Mouse (Mus musculus) small intestine, adult 2 months (tissue): Measurements from ENCODE around the gene Csrp3.

ENCODE experiments used
- CTCF ChIP-seq: fragments of 200-500 bp; IDR thresholded peaks from 2 replicates; pipeline ENCODE4 v1.5.1; 2012; ENCODE audit warnings: low read depth, mild to moderate bottlenecking, control low read depth, inconsistent platforms, low read length, moderate library complexity, mixed read lengths; ENCODE audit not compliant: insufficient replicate concordance, insufficient read length; ENCODE audit errors: extremely low read depth
- POLR2A ChIP-seq: fragments of 200-500 bp; IDR thresholded peaks from 2 replicates; pipeline ENCODE4 v1.6.1; 2012; ENCODE audit warnings: low read depth, mild to moderate bottlenecking, control low read depth, inconsistent platforms, low read length, moderate library complexity

GRCm38 (mm10) chr7:48860948-48861347 lies 13.1 kb upstream of the Csrp3 start:
- TF ChIP-seq CTCF (no peak), POLR2A (no peak)
